Mouse (Mus musculus) heart, adult 9 months (tissue): ENCODE data around the gene Rgs7.

Source experiments
- DNase-seq, 2 experiments: peaks; one replicate each; pipeline ENCODE4 v3.0.0; 2022; ENCODE audit warnings: low spot score in 2 of 2

Rgs7 gene

DNA sequence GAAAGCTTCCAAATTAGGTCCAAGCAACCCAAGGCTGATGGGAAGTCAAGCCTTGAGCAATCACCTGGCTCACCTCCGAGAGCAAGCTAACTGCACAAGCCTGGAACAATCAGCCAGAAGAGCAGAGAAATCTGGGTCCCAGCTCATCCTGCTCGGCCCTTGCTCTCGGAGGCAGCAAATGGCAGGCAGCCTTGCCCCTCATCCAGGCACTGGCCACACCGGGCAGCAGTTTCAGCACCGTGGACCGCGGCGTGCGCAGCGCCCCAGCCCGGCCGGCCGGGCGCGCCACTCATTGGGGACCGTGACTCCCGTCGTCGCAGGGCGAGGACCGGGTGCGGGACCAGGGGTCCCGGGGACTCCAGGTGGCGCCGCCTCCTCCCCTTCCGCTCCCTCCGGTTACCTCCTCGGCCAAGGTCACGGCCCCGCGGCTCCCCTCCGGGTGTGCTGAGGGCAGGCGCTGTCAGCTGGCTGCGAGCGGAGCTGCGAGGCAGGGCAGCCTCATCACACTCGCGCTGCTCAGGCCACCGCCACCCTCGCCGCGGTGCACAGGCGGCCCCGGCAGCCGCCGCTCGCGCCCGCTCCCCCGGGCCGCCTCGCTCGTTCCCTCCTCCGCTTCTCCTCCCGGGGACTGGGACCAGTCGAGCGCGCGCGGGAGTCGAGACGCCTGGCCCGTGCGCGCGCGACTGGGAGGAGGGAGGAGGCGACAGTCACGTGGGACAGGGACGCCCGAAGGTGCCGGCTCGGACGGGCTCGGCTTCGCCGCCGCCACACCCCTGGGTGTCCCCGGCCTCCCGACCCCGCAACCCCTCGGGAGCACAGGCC lies at the start of gene Rgs7:
Gene Rgs7, minus strand, starts transcription at position 640 of the 822 bp plus-strand sequence.
- peak; percentile 31 to 43 for DNase-seq

DNA sequence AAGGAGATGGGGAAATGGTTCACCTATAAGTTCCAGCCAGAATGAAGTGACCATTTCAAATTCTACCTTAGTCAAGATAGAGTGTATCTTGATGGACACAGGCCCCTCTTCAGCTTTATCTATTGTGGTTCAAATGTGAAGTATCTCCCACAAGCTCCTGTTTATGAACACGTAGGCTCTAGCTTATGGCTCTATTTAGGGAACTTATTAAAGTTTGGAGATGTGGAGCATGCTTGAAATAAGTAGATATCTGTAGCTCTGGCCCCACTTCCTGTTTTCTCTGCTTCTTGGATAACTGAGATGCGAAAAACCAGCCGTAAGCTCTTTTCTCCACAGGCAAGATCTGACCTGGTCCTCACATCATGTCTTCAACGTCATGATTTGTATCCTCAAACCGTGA lies 48.4 kb upstream of the Rgs7 start:
- DNase-seq, result no peak

DNA sequence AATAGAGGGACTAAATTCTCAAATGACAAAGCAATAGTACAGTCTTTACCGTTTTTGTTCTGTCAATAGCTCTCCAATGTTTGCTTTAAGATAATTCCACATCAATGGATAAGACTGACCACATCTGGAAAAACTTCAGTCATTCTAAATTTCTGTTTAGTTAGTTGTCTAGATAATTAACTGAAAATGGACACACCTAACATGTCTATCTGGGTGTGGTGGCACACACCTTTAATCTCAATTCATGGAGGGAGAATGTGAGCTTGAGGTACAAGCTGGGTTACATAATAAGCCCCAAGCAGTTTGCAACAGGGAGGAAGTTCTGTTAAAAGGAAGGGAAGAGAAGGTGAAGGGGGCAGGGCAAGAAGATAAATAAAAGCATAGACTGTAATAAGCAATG lies 45.0 kb upstream of the Rgs7 start:
- DNase-seq, result no peak

DNA sequence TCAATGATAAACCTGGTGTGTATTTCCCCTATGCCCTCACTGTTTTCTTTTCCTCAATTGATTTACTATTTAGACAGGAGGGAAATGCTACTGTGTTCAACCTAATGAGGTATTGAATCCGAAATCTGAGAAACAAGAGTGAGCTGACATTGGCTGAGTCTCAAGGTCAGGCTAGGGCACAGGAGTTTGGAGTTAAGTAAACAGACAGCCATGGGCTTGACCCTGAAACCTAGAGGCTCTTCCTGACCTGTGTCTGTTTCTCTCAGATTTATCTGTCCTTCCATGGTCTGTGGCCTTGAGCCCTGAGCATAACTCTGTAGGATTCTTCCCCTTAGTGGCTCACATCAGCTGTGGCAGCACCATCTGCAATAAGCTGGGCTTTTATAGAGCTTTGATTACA lies 37.6 kb upstream of the Rgs7 start:
- DNase-seq, result no peak

DNA sequence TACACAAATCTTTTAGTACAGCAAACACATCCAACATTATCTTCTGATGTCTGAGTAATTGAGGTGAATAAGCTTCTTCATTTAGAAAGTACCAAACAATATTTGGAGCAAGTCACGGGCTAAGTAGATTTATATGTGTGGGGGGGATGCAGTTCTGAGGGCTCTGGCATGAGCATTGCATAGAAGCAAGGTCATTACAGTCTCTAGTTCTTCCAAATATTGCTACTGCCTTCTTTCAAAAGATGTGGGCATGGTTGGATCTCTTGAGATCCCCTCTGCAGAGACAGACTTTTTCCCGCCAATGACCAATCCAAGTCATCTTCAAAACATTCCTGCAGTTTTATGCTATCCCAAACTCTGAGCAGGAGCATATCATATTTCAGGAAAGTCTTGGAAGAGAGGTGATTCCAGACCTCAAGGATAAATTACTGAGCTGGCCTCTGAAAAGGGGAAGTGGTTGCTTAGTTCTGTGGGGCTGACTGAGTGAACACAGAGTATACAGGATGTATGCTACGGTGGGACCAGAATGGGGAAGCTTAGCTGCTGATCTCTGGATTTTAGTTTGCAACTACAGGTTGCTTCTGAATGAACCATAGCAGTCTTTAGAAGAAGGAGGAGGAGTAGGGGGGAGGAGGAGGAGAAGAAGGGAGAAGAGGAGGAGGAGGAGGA lies 32.5 kb upstream of the Rgs7 start:
- no peak for DNase-seq

DNA sequence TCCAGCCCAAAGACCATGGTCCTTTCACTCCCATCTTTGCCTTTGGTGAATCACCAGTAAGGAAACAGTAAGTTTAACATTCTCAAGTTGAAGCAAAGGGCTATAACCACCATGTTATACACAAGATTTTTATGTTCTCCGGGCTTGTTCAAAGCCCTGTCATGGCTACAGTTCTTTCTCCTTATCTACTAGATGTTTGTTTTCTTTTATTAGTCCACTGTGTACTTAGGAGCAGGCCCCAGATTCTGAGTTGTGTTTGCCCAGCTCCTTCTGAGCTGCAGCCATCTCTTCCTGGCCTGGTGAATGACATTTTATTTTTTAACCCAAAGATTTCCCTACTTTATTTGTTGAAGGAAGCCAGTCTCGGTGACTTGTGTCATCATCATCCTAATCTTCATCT lies 31.3 kb upstream of the Rgs7 start:
- no peak for DNase-seq

DNA sequence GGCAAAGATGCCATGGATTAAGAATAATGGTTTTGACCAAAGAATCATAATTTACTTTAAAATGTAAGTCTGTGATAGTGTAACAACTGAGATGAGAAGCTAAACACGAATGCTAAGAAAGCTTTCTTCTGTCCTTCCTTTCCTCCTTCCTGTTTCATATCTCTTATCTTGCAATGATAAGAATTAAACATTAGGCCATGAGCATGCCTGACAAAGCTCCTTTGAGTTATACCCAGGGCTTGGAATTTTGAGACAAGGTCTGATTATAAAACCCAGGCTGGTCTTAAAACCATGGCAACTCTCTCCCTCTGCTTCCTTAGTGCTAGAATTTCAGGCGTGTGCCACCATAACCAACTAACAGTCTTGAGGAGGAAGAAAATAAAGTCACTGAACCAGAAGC lies 22.2 kb upstream of the Rgs7 start:
- DNase-seq, result no peak

DNA sequence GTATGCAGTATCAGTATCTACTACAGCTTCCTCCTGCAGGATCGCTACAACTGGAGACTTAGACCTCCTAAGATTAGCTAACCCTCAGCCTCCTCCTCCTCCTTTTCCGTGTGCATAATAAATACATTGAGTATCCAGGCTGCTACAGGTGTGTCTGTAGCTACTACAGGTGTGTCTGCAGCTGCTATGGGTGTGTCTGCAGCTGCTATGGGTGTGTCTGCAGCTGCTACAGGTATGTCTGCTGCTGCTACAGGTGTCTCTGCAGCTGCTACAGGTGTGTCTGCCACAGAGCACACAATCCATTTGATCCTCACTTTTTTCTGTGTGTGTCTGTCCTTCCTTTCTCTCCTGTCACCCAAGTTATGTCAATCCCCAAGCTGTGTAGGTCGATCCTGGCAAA lies 19.9 kb upstream of the Rgs7 start:
- no peak for DNase-seq

DNA sequence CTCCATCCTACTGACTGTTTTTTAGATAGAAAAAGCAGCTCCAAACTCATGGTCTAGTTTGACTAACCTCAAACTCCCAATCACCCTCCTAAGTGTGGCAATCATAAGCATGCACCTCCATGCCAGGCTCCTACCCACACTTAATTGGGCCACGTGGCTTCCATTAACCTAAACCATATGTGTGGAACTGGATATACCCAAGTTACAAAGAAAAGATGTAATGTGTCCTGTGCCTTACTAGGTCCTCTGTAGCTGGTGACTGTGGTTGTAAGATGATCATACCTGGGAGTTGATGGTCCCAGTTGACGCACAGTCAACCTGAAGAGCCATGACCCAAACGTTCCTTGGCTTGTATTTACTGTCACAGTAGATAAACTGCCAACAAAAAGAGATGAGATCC lies 17.7 kb upstream of the Rgs7 start:
- DNase-seq, result no peak

DNA sequence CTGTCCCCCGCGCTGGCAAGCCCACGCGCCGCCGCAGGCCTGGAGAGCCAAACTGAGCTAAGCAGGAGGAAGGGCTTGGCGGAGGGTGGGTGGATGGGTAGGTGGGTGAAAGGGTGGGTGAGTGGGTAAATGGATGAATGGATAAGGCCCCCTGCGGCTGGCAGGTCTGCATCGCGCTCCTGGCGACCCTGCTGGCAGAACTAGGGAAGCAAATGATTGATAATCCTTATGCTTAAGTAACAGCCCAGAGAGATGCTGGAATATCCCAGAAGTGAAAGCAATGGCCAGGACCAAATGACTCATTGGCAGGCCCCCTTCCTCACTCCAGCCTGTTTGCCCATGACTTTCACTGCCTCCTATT lies 363 bp upstream of the Rgs7 start:
- no peak for DNase-seq

DNA sequence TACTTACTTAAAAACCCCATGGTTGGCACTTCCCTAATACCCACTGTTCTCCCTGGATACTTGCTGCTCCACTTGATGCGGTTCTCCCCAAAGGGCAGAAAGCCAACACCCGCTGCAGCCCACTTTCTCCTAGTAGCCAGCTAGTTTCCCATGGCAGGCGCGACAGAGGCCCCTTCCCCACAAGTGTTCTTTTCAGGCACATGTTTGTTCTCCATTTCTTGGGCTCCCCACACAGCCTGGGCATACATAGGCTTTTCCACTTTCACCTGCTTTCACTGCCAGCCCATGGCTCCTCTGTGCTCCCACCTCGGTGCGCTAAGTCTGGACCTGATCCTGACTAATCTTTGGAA lies 814 bp downstream of the Rgs7 start:
- DNase-seq, result no peak

DNA sequence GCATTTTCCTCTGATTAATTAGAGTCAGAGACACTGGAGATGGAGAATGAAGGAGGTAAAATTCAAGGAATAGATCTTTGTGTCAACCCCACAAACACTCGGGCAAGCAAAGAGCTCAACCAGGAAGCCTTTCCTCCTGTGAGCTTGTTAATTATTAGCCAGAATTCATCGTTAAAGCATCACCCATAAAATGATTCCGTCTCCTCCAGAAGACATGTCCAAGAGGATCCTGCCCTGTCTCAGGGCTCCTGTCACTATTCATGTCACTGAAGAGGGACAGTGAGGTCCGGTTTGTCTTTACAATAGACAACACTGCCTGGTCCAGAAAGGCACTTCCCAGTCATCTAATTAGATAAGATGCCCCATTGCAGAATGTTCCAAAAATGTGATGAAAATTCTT lies 7.2 kb downstream of the Rgs7 start:
- no peak for DNase-seq

DNA sequence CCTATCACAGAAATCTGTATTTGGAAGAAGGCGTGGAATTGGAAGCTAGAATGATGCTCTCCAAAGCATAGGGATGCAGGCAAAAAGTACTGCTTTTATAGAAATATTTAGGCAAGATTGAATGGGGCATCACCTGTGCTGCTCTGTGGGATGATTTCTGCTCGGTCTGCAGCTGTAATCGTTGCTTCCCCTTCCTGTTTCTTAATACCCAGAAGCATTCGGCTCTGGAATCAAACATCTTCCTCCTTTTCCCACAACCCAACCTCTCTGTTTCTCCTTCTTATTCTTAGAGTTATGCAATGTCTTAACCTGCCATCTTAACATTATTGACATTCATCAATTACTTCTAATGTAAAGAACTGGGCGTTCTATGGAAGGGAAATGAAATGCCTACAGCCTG lies 19.2 kb downstream of the Rgs7 start:
- no peak for DNase-seq

DNA sequence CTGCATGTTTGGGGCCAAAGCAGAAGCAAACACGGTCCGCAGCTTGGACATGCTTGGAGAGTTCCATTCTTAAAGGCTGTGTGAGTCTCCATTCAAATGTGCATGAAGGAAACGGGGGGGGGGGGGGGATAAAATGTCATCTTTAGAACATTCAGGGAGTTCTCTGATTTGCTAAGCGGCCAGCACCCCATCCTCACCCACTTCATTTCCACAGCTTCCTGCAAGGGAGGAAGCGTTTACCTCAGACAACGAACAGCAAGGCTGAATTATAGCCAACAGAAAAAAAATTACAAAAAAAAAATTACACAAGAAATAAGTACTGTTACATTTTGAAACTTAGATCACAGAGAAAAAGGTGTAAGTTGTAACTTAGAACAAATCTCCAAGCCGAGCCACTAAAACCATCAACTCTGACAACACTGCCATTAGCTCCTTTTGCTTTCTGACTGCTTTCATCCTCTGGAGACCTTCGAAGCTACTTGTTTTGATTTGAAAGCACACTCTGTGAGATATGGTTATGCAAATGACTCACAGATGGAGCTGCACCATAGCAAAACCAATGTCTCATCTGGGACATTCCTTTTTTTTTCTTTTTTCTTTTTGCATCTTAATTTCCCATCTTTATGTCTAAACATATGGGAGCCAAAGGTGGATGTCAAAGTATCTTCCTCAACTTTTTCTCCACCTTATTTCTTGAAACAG lies 23.1 kb downstream of the Rgs7 start:
- DNase-seq, result no peak

DNA sequence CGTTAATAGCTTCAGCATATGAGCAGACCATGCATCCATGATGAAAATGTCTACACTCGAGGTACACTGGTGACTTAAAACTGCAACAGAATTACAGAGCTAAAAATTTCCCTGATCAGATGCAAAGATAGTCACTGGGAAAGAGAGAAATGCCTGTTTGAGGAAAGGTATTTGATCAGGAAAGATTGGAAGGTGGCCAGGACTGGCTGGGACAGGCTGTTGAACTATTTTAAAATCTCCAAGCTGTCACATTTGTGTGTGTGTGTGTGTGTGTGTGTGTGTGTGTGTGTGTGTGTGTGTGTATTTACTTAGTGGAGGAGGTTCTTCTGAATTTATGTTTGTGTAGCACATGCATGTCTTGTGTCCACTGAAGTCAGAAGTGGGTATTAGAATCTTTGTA lies 27.7 kb downstream of the Rgs7 start:
- no peak for DNase-seq

DNA sequence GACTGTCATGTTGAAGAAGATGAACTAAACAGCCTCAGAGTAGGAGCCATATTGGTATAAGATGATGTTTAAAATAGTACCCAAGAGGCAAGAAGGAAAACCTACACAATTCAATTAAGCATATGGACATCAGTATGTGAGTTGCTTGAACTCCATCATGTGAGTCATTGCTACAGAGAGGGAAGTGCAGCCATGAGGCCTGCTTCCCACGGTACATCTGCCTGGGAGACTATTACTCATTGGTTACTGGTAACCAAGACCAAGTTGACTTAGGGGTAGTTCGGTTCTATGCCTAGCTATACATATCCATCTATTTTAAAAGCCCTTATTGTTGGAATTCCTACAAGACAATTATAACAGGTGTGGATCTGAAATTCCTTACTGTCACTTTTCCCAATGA lies 29.9 kb downstream of the Rgs7 start:
- no peak for DNase-seq

DNA sequence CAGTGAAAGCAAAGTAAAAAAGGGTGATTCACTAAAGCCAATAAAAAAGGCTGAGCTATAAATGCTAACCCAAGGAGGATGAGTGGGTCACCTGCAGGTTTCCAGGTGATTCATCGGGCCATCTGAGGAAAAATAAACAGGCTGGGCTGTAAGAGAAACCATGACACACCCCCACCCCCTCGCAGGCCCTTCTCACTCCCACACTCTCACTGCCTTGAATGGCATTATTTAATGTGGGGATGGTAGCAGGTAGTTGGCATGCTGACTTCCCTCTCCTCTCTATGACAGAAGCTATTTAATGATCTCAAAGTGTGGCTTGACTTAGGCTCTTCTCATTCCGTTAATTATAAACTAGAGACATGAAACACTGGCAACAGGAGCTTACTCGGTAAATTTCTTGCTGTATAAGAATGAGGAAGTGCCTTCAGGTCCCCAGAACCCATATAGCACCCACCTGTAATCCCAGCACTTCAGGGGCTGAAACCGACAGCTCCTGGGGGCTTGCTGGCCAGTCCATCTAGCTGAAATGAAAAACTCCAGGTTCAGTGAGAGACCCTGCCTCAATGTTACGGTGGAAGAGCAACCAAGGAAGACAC lies 38.2 kb downstream of the Rgs7 start:
- DNase-seq, result no peak

DNA sequence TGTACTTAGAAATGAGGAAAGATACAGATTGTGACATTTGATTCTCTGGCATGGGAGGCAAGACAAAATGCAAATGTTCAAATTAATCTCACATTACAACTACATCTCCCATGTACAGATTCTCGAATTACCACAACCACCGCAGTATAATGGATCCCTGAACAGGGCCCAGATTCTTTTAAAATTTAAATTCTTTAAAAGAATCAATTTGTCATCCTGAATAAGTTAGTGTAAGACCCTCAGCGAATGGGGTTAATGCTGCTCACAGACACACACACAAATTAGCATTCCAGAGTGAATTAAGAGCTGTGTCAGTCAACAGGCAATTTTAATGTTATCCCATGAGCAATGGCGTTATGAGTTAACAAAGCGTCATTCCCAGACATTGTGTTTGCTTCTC lies 44.3 kb downstream of the Rgs7 start:
- no peak for DNase-seq

DNA sequence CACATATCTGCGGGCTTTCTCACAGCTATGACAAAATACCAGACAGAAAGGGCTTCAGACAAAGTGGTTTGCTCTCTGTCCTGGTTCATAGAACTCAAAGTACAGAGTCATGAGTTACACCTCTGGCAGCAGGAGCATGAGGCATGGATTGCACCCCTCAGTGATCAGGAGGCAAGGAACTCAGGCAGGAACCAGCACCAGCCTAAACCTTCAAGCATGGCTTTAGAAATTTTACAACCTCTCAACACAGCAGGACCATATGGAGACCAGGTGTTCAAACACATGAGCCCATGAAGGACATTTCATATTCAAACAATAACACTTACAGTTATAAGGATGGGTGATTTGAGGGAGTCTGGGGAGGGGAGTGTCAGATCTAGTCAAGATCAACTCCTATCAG lies 49.4 kb downstream of the Rgs7 start:
- DNase-seq, result no peak

DNA sequence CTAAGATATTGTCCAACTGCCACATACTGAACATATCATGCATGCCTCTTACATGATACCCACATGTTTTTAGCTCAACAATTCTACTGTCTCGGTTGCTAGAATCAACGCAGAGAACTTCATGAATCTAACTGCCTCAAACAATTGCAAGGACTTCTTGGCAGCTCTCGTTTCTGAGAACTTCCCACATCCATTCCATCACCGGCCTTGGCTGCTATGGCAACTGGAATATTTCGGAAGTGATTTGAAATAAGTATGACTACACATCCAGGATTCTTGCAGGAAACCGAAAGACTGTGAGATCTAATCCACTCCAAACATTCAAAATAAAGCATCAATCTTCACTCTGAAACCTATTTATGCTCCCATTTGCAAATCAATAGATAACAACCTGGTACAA lies 50.3 kb downstream of the Rgs7 start:
- DNase-seq, result no peak

DNA sequence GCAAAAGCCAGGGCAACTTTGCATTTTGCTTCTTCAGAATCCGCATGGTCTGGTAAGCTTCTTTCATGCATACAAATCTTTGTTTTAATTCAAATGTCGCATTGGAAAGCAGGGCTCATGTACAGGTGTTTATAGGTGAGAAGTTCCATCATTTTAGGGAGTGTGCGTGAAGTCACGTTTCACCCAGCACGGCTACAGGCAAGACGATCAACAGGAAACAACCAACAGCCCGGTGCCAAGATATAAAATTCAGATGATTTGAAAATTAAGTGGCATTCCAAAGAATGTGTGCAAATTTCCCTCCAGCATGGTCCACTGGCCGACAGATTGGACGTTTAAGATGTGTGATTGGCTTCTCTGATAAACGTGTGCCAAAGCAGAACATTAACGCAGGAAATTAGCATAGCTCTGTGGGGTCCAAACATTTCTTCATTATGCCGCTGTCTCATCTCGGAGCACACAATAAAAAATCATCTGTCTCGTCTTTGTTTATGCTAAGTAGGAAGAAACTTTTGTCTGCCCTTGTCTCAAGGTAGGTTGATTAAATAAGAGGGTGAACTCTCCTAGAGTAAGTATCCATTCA lies 58.6 kb downstream of the Rgs7 start:
- no peak for DNase-seq

DNA sequence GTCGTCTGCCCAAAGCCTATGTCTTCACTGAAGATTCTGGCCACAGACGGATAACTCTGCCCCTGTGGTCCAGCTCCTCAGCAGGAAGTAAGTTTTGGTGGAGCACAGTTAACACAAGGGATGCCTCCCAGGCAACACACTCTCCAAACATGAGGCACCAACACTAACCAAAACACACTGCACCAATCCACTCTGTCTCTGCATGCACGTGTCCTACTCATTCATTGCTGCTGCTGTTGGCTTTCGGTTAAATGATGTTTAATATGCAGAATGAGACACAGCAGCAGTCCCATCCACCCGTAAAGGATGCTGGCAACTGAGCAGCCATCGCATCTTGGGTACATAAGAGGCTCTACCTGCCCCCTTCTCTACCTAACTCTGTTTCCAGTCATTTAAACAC lies 59.2 kb downstream of the Rgs7 start:
- no peak for DNase-seq
